Mouse (Mus musculus): Measurements from ENCODE around the gene Scamp5.

Gene Scamp5

GRCm38 (mm10) chr9:57419521-57420267, 48.2 kb downstream of the Scamp5 start:
- DNase-seq (ENCODE audit: extremely low spot score, low read depth, low spot score), result no peak

DNA sequence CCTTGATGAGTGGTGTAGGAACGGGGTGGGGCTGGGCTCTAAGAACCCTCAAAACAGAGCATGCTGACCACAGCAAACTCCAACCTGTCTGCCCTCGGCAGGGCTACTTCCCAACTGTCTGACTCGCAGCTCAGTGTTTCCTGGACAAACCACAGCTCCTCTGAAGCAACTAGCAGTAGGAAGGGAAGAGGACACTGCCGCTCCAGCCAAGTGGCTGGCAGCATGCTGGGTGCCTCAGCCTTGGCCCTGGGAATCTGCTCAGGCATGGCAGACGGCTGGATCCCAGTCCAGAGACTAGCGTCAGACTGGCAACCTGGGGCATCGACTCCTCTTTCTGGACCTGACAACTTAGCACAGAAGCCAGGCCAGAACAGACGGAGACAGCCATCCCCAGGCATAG, 50.5 kb downstream of the Scamp5 start:
- no peak for DNase-seq (ENCODE audit: extremely low spot score, low read depth, low spot score)

GRCm38 (mm10) chr9:57407120-57407905, 60.5 kb downstream of the Scamp5 start:
- DNase-seq (ENCODE audit: extremely low spot score, low read depth, low spot score), result no peak

DNA sequence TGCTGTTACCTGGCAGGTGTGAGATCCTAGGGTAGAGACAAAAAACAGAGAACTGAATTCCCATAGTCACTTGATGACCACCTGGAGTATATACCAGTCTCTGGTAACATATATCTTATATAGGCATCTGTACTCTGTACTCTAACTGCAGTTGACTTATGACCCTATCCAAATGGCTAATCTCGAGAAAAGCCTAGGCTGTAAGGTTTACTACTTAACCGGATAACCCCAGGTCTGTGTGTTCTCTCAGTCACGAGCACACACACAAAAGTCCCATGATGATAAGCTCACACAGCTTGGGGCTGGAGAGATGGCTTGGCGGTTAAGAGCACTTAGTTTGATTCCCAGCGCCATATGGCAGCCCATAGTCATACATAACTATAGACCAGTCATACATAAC, 61.5 kb downstream of the Scamp5 start:
- DNase-seq (ENCODE audit: extremely low spot score, low read depth, low spot score), result no peak

GRCm38 (mm10) chr9:57404036-57404435, 63.8 kb downstream of the Scamp5 start:
- no peak for DNase-seq (ENCODE audit: extremely low spot score, low read depth, low spot score)

- DNase-seq (ENCODE audit: extremely low spot score, low read depth, low spot score), result no peak
Observed at GRCm38 (mm10) chr9:57402318-57403251, 65.3 kb downstream of the Scamp5 start.

GRCm38 (mm10) chr9:57398773-57399172, 69.1 kb downstream of the Scamp5 start:
- DNase-seq (ENCODE audit: extremely low spot score, low read depth, low spot score), result no peak

DNA sequence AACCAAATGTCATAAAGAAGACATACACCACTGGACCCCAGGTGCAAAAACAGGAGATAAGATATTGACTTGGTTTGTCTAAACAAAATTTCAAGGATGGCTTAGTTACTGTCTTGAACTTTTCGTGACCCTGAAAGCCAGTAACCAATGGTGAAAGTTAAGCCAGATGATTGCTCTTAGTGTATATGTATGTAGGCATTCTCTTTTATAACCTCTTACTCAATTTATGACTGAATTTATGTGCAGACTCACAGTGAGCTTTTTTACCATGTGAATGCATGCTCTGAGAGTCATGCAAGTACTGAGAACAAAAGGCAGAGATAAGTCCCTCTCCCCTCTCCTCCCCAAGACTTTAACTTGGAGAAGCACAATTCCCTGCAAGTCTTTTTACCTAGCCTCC, 75.0 kb downstream of the Scamp5 start:
- no peak for DNase-seq (ENCODE audit: extremely low spot score, low read depth, low spot score)
